Mouse (Mus musculus): ENCODE data around the gene Glb1l. TPM values are rescaled to one million over a fixed set of nuclear protein-coding genes. Genes with fewer than 3 reads are reported as not detected.

Gene Glb1l
- polyA plus RNA-seq (2015; fragmentation: Nextera tagmentation; extraction: Ambion mirVana): 16.6 and 19.7 TPM in 2 replicates

DNA sequence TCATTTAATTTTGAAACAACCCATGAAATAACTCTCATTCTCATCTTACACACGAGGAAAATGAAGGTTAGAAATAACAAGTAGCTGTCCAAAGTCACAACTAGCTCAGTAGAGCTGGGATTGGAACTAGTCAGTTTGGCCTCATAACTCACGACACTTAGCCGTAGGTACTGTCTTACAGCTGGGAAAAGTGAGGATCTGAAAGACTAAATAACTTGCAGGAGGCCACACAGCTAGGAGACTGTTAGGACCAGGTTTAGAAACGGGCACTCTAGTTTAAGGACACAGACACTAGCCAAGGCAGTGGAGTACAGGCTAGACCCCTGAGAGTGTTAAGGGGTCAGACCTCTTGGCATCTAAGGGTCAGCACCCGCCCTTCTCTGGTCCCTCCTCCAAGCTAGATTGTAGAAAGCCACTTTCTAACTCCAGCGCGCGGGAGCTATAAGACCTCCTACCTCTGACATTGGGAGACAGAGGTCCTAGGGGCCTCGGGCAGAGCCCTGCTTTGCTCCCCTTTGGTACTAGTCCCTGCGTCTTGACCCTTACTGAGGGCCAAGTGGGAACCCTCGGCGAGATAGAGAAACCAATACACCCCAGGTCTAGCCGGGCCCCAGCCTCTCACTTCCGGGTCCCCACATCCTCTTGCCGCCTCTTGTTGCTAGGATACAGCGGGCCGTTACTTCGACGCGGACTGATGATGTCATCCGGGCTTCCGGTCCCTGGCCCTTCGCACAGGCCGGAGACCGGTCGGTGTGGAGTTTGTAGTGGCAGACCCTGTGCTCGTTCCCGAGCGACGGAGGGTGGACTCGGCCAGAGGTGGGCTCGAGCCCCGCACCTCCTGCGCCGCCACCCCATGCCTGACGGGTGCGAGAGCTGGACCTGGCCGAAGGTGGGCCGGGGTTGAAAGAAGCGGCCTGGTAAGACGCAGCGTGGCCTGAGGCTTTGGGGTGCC, at the start of gene Glb1l, which contains the start of gene Stk16:
Gene Glb1l (minus strand): TSS at position 678 of the 952 bp plus-strand sequence.
Gene Stk16 (plus strand): TSS at position 703 of the 952 bp plus-strand sequence.
- H3K9me3 ChIP-seq: no peaks in the 10 kb centered on the region
- WGBS: 6% methylated on average over 42 of the region's 42 CpGs

DNA sequence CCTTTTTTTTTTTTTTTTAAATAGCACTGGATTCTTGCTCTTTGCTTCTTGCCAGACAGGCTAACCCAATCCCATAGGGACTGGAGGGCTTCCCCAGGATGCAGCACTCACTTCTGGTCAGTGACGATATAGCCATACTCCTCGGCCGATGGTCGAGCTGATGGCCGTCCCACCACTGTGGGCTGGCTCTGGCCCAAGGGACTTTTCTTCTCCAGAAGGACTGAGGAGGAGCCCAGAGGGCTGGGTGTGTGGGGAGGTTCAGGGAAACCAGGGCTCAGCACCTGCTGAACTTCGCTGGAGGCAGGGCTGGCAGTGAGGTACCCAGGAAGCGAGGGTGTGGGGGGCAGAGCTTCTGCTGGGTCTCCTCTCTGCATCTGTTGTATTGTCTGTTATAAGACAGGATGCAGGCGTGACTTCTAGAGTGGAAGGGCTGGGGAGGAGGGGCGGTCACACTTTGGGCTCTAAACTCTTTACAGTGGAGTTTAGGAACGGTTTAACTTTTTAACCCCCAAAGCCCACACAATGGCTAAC, 45.0 kb upstream of the Glb1l start:
- H3K4me1 ChIP-seq (replicated peaks): peaks cover 17% of the 10 kb centered on the region
- H3K4me2 ChIP-seq: no peak overlapping the region
- H3K9me3 ChIP-seq: no peaks in the 10 kb centered on the region
- 69% methylated on average over 10 of the region's 10 CpGs for WGBS
- no peaks in the 10 kb centered on the region for H3K36me3 ChIP-seq
- H3K9ac ChIP-seq: no peak overlapping the region
- ATAC-seq (ENCODE audit: low read depth): no peak
- no peak overlapping the region for H3K4me3 ChIP-seq
- peaks cover 22% of the 10 kb centered on the region for H3K27me3 ChIP-seq
- H3K27ac ChIP-seq (replicated peaks): no peak overlapping the region

More for the DNA sequence above, at the start of gene Glb1l, which contains the start of gene Stk16:
- Histone ChIP-seq H3K4me1 (replicated peaks) (peaks cover 45% of the 10 kb centered on the region), H3K4me3 (peak within 1 kb of the TSS; percentile 93), H3K4me2 (peak within 1 kb of the TSS; percentile 96), H3K36me3 (peaks cover 36% of the 10 kb centered on the region), H3K27me3 (peaks cover 12% of the 10 kb centered on the region), H3K27ac (replicated peaks) (0 out of 2 replicates have a peak within 1 kb of the TSS, but pooled peaks have one; percentile 25), H3K9ac (peak within 1 kb of the TSS; percentile 96)
- peak; percentile 94 for ATAC-seq (ENCODE audit: low read depth)

DNA sequence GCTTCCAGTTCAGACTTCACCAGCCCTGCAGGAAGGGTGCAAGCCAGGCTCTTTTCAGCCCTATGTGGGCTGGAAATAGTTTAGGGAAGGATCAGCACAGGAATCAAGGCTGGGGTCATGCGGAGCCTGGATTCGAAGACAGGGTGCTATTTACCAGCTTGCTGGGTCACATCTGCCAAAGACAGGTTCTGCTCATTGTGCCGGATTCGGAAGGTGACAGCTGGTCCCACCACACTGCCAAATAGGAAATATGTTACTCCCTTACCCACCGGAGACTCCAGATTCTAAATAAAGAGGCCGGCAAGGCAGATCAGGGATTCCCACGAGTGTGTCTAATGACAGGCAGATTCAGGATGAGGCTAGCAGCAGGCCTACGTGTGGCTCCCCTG, 44.0 kb upstream of the Glb1l start:
- Histone ChIP-seq H3K9ac (no peak overlapping the region), H3K4me2 (no peak overlapping the region), H3K36me3 (no peaks in the 10 kb centered on the region), H3K4me3 (no peak overlapping the region), H3K27ac (replicated peaks) (peak overlapping the region; percentile 46; the same call in 1 of the 2 replicates), H3K4me1 (replicated peaks) (peaks cover 18% of the 10 kb centered on the region), H3K27me3 (peaks cover 13% of the 10 kb centered on the region), H3K9me3 (no peaks in the 10 kb centered on the region)
- ATAC-seq (ENCODE audit: low read depth): no peak
- 46% methylated on average over 8 of the region's 8 CpGs for WGBS

DNA sequence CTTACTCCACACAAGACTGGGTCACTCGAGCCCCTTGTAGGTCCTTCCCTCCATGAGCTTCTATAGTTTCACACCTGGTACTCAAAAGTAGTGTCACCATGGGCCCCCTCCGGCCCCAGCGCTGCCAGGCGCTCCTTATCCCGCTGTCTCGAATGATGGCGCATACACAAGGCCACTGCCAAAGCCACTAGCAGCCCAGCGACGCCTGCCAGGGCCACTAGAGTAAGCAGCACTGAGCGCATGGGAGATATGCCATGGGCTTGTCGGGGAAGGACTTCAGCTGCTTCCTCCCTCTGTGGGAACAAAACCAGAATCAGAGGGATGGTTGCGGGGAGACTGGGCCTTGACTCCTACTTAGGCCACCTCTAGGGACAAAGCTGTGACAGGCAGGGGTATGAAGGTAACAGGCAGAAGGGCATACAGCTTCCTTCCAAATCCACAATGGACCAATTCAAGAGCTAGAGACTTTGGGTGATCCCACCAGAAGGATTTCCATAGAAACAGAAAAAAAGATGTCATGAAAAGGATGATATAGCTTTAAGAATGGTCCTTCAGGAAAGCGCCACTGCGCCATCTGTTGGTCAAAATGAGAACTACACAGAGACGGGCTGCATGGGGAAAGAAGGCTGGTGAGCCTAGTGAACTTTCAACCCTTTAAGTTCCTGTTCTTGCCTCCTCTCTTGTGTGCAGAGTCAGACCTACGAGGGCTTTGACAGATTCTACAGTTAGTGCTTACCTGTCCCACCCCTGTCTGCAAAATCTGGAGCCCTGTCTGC, 43.4 kb upstream of the Glb1l start:
- Histone ChIP-seq H3K4me1 (replicated peaks) (peaks cover 18% of the 10 kb centered on the region), H3K9ac (no peak overlapping the region), H3K36me3 (no peaks in the 10 kb centered on the region), H3K9me3 (no peaks in the 10 kb centered on the region), H3K27me3 (peaks cover 11% of the 10 kb centered on the region), H3K4me2 (no peak overlapping the region), H3K27ac (replicated peaks) (peak overlapping the region; percentile 46; the same call in 1 of the 2 replicates), H3K4me3 (no peak overlapping the region)
- 61% methylated on average over 16 of the region's 16 CpGs for WGBS
- ATAC-seq (ENCODE audit: low read depth): no peak

DNA sequence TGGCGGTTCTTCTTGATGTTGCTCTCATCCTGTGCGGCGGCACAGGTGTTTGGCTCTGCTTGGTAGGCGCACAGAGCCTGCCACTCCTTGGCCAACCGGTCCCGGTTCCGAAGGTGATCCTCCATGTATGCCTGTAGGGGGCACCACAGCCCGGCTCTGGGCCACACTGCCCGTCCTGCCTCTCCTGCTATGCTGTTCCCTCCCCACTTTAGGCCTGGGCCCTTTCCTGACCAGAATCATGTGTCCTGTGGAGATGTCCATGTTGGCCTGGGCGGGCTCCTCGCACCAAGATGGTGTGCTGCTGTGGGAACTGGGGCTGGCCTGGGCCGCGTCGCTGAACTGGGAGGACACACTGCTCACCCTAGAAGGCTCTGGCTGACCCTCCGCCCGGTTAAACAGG, 42.4 kb upstream of the Glb1l start:
- no peaks in the 10 kb centered on the region for H3K36me3 ChIP-seq
- H3K4me1 ChIP-seq (replicated peaks): peaks cover 21% of the 10 kb centered on the region
- 80% methylated on average over 16 of the region's 16 CpGs for WGBS
- no peak overlapping the region for H3K9ac ChIP-seq
- ATAC-seq (ENCODE audit: low read depth): no peak
- H3K27me3 ChIP-seq: peaks cover 7% of the 10 kb centered on the region; the same call in 1 of the 2 replicates
- no peaks in the 10 kb centered on the region for H3K9me3 ChIP-seq
- H3K4me2 ChIP-seq: no peak overlapping the region
- H3K27ac ChIP-seq (replicated peaks): no peak overlapping the region
- H3K4me3 ChIP-seq: no peak overlapping the region

DNA sequence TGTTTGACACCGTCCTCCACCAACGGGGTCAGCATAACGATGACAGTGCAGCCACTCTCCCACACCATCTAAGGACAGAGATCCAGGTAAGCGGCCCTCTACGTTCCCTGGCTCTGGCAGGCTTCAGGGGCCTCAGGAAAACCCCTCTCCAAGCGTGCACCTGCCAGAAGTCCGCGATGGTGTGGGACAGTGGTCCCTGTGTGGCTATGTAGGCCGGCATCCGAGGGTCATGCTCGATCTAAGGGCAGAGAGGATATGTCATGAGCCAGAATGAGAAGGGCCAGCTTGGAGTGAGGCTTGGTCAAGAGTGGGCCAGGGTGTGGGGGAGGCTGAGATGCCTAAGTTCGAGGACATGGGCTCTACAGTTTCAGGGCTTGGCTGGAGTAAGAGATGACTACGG, 41.7 kb upstream of the Glb1l start:
- H3K36me3 ChIP-seq: no peaks in the 10 kb centered on the region
- H3K9me3 ChIP-seq: no peaks in the 10 kb centered on the region
- no peak for ATAC-seq (ENCODE audit: low read depth)
- no peak overlapping the region for H3K4me2 ChIP-seq
- WGBS: 72% methylated on average over 13 of the region's 13 CpGs
- no peak overlapping the region for H3K4me3 ChIP-seq
- H3K9ac ChIP-seq: no peak overlapping the region
- H3K27me3 ChIP-seq: peaks cover 7% of the 10 kb centered on the region; the same call in 1 of the 2 replicates
- H3K27ac ChIP-seq (replicated peaks): no peak overlapping the region
- peaks cover 28% of the 10 kb centered on the region for H3K4me1 ChIP-seq (replicated peaks)

DNA sequence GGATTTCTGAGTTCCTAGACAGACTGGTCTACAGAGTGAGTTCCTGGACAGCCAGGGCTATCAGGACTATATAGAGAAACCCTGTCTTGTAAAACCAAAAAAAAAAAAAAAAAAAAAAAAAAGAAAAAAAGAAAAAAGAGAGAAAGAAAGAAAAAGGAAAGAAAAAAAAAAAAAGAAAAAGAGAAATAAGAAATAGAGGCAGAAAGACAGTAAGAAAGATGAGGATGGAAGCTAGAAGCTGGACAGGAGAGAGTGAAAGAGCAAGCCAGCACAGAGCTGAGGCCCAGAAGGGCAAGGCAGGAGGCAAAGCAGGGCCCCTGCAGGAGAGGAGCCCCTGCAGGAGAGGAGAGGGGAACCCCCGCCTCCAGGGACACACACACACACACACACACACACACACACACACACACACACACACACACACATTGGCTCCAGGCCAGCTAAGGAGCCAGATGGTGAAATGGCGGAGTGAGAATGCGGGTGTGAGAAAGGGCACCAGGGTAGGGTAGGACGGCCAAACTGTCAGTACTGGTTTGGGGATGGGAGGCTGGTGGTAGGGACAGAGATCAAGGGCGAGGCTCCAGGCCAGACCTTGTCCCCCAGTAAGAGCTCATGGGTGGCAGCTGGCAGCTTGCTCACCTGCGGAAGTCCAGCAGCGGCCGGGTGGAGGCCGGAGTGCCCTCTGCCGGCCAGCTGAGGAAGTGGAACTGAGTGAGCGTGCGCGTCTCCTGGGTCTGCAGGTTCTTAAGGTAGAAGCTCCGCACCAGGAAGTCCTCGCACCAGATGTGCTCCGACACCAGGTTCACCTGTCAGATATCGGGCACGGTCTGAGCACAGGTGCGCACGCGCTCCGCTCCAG, 40.7 kb upstream of the Glb1l start:
- peak overlapping the region; percentile 25; the same call in 1 of the 2 replicates for H3K4me3 ChIP-seq
- peak overlapping the region; percentile 49 for H3K4me2 ChIP-seq
- WGBS: 5% methylated on average over 21 of the region's 22 CpGs
- H3K4me1 ChIP-seq (replicated peaks): peaks cover 30% of the 10 kb centered on the region
- H3K9ac ChIP-seq: 0 out of 2 replicates have a peak overlapping the region, but pooled peaks have one; percentile 23
- H3K27ac ChIP-seq (replicated peaks): no peak overlapping the region
- H3K36me3 ChIP-seq: no peaks in the 10 kb centered on the region
- peaks cover 7% of the 10 kb centered on the region; the same call in 1 of the 2 replicates for H3K27me3 ChIP-seq
- ATAC-seq (ENCODE audit: low read depth): peak; percentile 38; the same call in 1 of the 2 replicates
- no peaks in the 10 kb centered on the region for H3K9me3 ChIP-seq

DNA sequence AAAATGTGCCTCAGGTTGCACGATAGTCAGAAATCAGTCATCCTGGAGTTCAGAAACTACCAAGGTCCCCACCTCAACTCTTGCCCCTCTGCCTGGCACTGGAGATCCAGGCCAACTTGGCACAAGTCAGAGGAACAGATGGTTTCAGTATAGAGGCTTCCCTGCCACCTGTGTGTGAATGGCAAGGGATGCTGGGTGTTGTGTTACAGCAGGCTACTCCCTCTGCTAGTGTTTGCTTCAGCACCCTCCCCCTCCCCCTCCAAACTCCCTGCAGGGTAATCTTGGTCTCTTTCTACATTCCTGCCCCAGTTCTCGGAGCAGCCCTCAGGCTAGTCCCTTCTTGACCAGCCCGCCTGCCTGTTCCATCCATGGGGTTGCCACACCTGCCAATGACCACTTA, 39.9 kb upstream of the Glb1l start:
- no peak overlapping the region for H3K4me2 ChIP-seq
- H3K27me3 ChIP-seq: peaks cover 7% of the 10 kb centered on the region; the same call in 1 of the 2 replicates
- H3K9me3 ChIP-seq: no peaks in the 10 kb centered on the region
- 0 out of 2 replicates have a peak overlapping the region, but pooled peaks have one; percentile 19 for H3K27ac ChIP-seq (replicated peaks)
- peaks cover 30% of the 10 kb centered on the region for H3K4me1 ChIP-seq (replicated peaks)
- H3K9ac ChIP-seq: no peak overlapping the region
- WGBS: 65% methylated on average over 3 of the region's 3 CpGs
- no peak overlapping the region for H3K4me3 ChIP-seq
- H3K36me3 ChIP-seq: no peaks in the 10 kb centered on the region
- ATAC-seq (ENCODE audit: low read depth): no peak

DNA sequence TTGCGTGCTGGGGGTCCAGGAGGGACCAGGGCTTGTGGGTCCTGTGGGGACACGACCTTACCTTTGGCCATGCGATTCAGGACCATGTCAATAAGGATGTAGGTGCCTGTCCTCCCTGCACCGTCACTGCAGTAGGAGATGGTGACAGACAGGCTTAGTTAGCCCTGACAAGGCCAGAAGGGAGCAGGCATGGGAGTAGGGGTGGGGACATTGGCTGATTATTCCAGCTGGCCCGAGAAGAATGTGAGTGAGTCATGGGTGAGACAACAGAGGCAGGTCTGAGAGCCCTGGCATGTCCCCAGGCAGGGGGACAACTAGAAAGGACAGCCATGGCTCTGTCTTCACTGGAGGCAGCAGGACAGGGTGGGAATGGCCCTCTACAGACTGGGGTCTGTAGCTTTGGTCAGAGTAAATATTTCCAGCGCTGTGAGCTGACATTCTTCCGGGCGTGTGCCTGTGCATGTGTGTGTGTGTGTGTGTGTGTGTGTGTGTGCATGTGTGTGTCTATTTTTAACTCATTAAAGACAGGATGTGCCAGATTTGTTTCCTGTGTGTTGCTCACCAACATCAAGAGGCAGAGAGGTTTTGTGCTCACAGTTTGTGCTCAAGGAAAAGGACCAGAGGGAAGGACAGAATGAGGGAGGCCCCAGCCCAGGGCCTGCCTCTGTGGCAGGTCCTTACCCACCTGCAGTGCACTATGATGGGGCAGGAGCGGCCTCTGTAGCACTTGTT, 37.6 kb upstream of the Glb1l start:
- Histone ChIP-seq H3K4me1 (replicated peaks) (peaks cover 24% of the 10 kb centered on the region), H3K9ac (peak overlapping the region; percentile 26; the same call in 1 of the 2 replicates)

DNA sequence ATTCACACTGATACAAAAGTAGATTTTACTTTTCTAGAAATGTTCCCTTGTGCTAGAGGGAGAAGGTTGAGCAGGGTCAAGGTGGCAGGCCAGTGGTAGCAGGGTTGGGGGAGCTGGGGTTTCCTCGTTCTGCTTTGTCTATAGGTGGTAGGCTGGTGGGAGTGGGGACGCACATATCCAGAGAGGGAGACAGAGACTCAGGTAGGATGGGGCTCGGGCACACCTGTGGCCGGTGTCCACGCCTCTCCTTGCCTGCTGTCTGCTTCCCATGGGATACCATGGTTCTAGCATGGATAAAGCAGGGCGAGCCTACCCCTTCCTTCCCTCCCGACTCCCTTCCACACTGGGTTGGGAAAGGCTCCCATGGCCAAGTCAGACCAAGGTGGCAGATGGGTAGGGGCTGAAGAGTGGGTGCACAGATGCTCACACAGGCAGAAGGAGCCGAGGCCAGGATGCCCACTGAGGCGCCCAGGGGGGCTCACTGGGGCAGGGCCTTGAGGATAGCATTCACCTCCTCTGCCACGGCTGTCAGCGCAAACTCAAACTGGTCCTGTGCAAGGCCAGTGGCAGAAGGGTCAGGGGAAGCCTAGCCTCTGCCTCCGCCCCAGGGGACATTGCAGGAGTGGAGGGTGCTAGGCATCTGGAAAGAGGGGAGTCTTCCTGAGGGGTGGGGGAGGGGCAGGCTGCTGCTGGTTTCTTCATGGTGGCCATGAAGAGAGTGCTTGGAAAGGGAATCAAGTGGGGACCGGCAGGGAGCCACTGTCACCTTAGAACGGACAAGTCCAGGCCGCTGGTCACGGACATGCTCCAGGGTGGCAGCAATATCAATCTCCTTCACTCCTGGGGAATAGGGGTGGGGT, 36.7 kb upstream of the Glb1l start:
- Histone ChIP-seq H3K4me2 (no peak overlapping the region), H3K27me3 (peaks cover 2% of the 10 kb centered on the region; the same call in 1 of the 2 replicates), H3K4me3 (no peak overlapping the region), H3K9ac (peak overlapping the region; percentile 26; the same call in 1 of the 2 replicates), H3K27ac (replicated peaks) (no peak overlapping the region), H3K4me1 (replicated peaks) (peaks cover 24% of the 10 kb centered on the region), H3K36me3 (peaks cover 19% of the 10 kb centered on the region), H3K9me3 (no peaks in the 10 kb centered on the region)
- ATAC-seq (ENCODE audit: low read depth): no peak
- 82% methylated on average over 16 of the region's 16 CpGs for WGBS

More for the DNA sequence above, 37.6 kb upstream of the Glb1l start:
- peaks cover 11% of the 10 kb centered on the region for H3K36me3 ChIP-seq
- H3K4me2 ChIP-seq: no peak overlapping the region
- H3K27ac ChIP-seq (replicated peaks): no peak overlapping the region
- no peak overlapping the region for H3K4me3 ChIP-seq
- ATAC-seq (ENCODE audit: low read depth): no peak
- H3K9me3 ChIP-seq: no peaks in the 10 kb centered on the region
- WGBS: 59% methylated on average over 9 of the region's 9 CpGs
- H3K27me3 ChIP-seq: peaks cover 7% of the 10 kb centered on the region; the same call in 1 of the 2 replicates

All from neural tube, embryonic 13.5 days (tissue).